Mouse (Mus musculus) cerebellum, adult 2 months (tissue): ENCODE measurements around the gene Gm11213. TPM values are rescaled to one million over a fixed set of nuclear protein-coding genes. Genes with fewer than 3 reads are reported as not detected.
A peak's percentile ranks its signal among the peaks of the same experiment; 100 is the strongest.

Experiments used
- DNase-seq, 2 experiments: peaks; one replicate each; pipeline ENCODE4 v3.0.0; 2021
- H3K27ac ChIP-seq: fragments of 200-500 bp; 2 replicates; pipeline ENCODE4 v1.5.1; 2012; ENCODE audit warnings: low read length, control low read depth, inconsistent platforms; ENCODE audit not compliant: insufficient read depth
- H3K27me3 ChIP-seq: fragments of 200-500 bp; 2 replicates; pipeline ENCODE4 v1.6.1; 2012; ENCODE audit warnings: inconsistent platforms, mild to moderate bottlenecking, low read length, moderate library complexity; ENCODE audit not compliant: control insufficient read depth, insufficient read depth
- H3K4me1 ChIP-seq: fragments of 200-500 bp; 2 replicates; pipeline ENCODE4 v1.6.1; 2011; ENCODE audit warnings: low read length; ENCODE audit not compliant: control insufficient read depth, insufficient read depth
- H3K4me3 ChIP-seq: fragments of 200-500 bp; replicated peaks from 2 replicates; pipeline ENCODE3; 2011; ENCODE audit warnings: mild to moderate bottlenecking, low read depth, low read length, control low read depth; ENCODE audit not compliant: insufficient read depth
- CTCF ChIP-seq: fragments of 200-500 bp; IDR thresholded peaks from 2 replicates; pipeline ENCODE4 v1.5.1; 2011; ENCODE audit warnings: low read depth, mild to moderate bottlenecking, control low read depth, low read length, moderate library complexity, borderline replicate concordance; ENCODE audit not compliant: insufficient read depth
- POLR2A ChIP-seq: fragments of 200-500 bp; IDR thresholded peaks from 2 replicates; pipeline ENCODE4 v1.6.1; 2011; ENCODE audit warnings: low read length, control low read depth, borderline replicate concordance; ENCODE audit not compliant: insufficient read depth
- WGBS: fragments of 180-500 bp; shearing (Covaris S2); methylation state at CpG from one replicate; pipeline ENCODE4 v1.1.7; 2018; 5-methylcytosine and 5-hydroxymethylcytosine counted together
- polyA plus RNA-seq: library from polyadenylated mRNA; depleted of rRNA; stranded (reverse); fragments of >200 nt; gene quantifications from 2 replicates; pipeline ENCODE4 v1.2.3, GENCODE M21; 2012

Gm11213 gene
- polyA plus RNA-seq, 1 experiment = not detected

- Histone ChIP-seq H3K27ac (no peak overlapping the region), H3K4me3 (no peak overlapping the region), H3K27me3 (no peaks in the 10 kb centered on the region), H3K4me1 (no peaks in the 10 kb centered on the region)
- no peak for DNase-seq
- no peak for TF ChIP-seq POLR2A
- no peak for TF ChIP-seq CTCF
- WGBS = 93% methylated on average over 5 of the region's 5 CpGs
Observed at GRCm38 (mm10) chr4:63572621-63573020, 32.4 kb downstream of the Gm11213 start.

GRCm38 (mm10) chr4:63570208-63570781 lies 34.8 kb downstream of the Gm11213 start:
- no peak overlapping the region for H3K4me3 ChIP-seq
- H3K27ac ChIP-seq = no peak overlapping the region
- TF ChIP-seq POLR2A (no peak), CTCF (no peak)
- H3K4me1 ChIP-seq = no peaks in the 10 kb centered on the region
- WGBS = 52% methylated on average over 7 of the region's 7 CpGs
- no peaks in the 10 kb centered on the region for H3K27me3 ChIP-seq
- DNase-seq = no peak

GRCm38 (mm10) chr4:63569322-63569721 lies 35.7 kb downstream of the Gm11213 start:
- TF ChIP-seq POLR2A (no peak), CTCF (no peak)
- DNase-seq = no peak
- Histone ChIP-seq H3K27ac (no peak overlapping the region), H3K27me3 (no peaks in the 10 kb centered on the region), H3K4me1 (no peaks in the 10 kb centered on the region), H3K4me3 (no peak overlapping the region)
- WGBS = 93% methylated on average over 8 of the region's 8 CpGs

- Histone ChIP-seq H3K4me1 (no peaks in the 10 kb centered on the region), H3K4me3 (no peak overlapping the region), H3K27me3 (no peaks in the 10 kb centered on the region), H3K27ac (no peak overlapping the region)
- no peak for DNase-seq
- TF ChIP-seq POLR2A = no peak
- TF ChIP-seq CTCF = no peak
- WGBS = 76% methylated on average over 10 of the region's 10 CpGs
Observed at GRCm38 (mm10) chr4:63567712-63568390, 37.2 kb downstream of the Gm11213 start.

GRCm38 (mm10) chr4:63562742-63563141 lies 42.3 kb downstream of the Gm11213 start:
- Histone ChIP-seq H3K27ac (no peak overlapping the region), H3K27me3 (no peaks in the 10 kb centered on the region), H3K4me3 (no peak overlapping the region), H3K4me1 (peaks cover 8% of the 10 kb centered on the region)
- TF ChIP-seq CTCF = no peak
- no peak for TF ChIP-seq POLR2A
- 82% methylated on average over 4 of the region's 4 CpGs for WGBS
- no peak for DNase-seq

- Histone ChIP-seq H3K27me3 (no peaks in the 10 kb centered on the region), H3K4me3 (no peak overlapping the region), H3K27ac (no peak overlapping the region), H3K4me1 (peaks cover 10% of the 10 kb centered on the region)
- no peak for TF ChIP-seq POLR2A
- TF ChIP-seq CTCF = no peak
- no peak for DNase-seq
- 84% methylated on average over 7 of the region's 7 CpGs for whole genome bisulfite sequencing
Observed at GRCm38 (mm10) chr4:63561861-63562675, 43.0 kb downstream of the Gm11213 start.

GRCm38 (mm10) chr4:63560079-63560478 lies 45.0 kb downstream of the Gm11213 start:
- Histone ChIP-seq H3K4me1 (peaks cover 11% of the 10 kb centered on the region), H3K4me3 (no peak overlapping the region), H3K27me3 (no peaks in the 10 kb centered on the region), H3K27ac (no peak overlapping the region)
- TF ChIP-seq CTCF (no peak), POLR2A (no peak)
- WGBS = 84% methylated on average over 8 of the region's 8 CpGs
- DNase-seq = peak in 1 of 2 experiments; percentile 16
